Mouse (Mus musculus) lung, adult 2 months (tissue): ENCODE results near the gene Uggt1.

Experiments
- CTCF ChIP-seq: fragments of 200-500 bp; IDR thresholded peaks from 2 replicates; pipeline ENCODE4 v1.5.1; 2011; ENCODE audit warnings: mild to moderate bottlenecking, low read length, control low read depth; ENCODE audit not compliant: insufficient read depth
- POLR2A ChIP-seq: fragments of 200-500 bp; IDR thresholded peaks from 2 replicates; pipeline ENCODE4 v1.6.1; 2011; ENCODE audit warnings: low read depth, mild to moderate bottlenecking, control low read depth, low read length, borderline replicate concordance; ENCODE audit errors: extremely low read depth

DNA sequence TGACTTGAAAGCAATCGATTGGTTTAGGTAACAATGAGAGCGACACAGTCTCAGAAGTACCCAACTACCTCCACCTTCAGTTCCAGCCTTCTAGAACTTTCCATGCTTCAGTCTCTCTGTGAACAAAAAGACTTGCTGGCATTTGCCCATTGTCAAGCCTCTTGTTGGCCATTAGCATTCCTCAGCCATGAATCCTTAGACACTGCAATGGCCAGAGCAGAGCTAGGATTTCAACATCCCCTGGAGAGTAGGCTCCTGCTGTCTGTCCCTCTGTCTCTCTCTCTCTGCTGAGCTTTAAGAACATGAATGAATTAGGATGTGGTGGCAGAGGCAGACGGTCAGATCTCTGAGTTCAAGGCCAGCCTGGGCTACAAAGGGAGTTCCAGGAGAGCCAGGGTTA is 36.4 kb upstream of the Uggt1 start:
- TF ChIP-seq POLR2A (no peak), CTCF (no peak)
